8 mouse cellular contexts compared by ENCODE assay signal in genomic region chr2:4300383-4300811, GRCm38 (mm10).
DNase-seq lines count a peak whose midpoint lies in the region; ATAC-seq lines count a peak whose summit lies in the region.

No protein-coding gene starts in this region.

- no peaks in the 10 kb centered on the region; the same call in 1 of the 2 replicates for H3K4me1 ChIP-seq in embryonic facial prominence, embryonic 11.5 days (ENCODE audit: control insufficient read depth, insufficient read depth, low read length)
- H3K4me1 ChIP-seq in heart, embryonic 16.5 days (ENCODE audit: control insufficient read depth, insufficient read depth, low read length), result peaks cover 31% of the 10 kb centered on the region
- peaks cover 75% of the 10 kb centered on the region for H3K4me1 ChIP-seq in limb, embryonic 13.5 days
- H3K4me1 ChIP-seq in neural tube, embryonic 11.5 days (ENCODE audit: control insufficient read depth, insufficient read depth, low read length), result peaks cover 32% of the 10 kb centered on the region

- peak overlapping the region; percentile 65 for H3K9ac ChIP-seq in embryonic facial prominence, embryonic 11.5 days (replicated peaks; ENCODE audit: low read length)
- peak overlapping the region; percentile 71 for H3K9ac ChIP-seq in heart, embryonic 16.5 days (ENCODE audit: low read length)
- peak overlapping the region; percentile 80 for H3K9ac ChIP-seq in limb, embryonic 13.5 days
- no peak overlapping the region for H3K9ac ChIP-seq in neural tube, embryonic 11.5 days (ENCODE audit: low read length)

- H3K4me3 ChIP-seq in embryonic facial prominence, embryonic 11.5 days (ENCODE audit: low read depth, low read length), result peak overlapping the region; percentile 48
- peak overlapping the region; percentile 51 for H3K4me3 ChIP-seq in heart, embryonic 16.5 days (ENCODE audit: low read length)
- H3K4me3 ChIP-seq in limb, embryonic 13.5 days, result peak overlapping the region; percentile 56
- peak overlapping the region; percentile 31 for H3K4me3 ChIP-seq in neural tube, embryonic 11.5 days (ENCODE audit: low read depth, low read length)

- no peaks in the 10 kb centered on the region for H3K27me3 ChIP-seq in embryonic facial prominence, embryonic 11.5 days (ENCODE audit: control insufficient read depth, insufficient read depth, low read length)
- no peaks in the 10 kb centered on the region for H3K27me3 ChIP-seq in heart, embryonic 16.5 days (ENCODE audit: control insufficient read depth, insufficient read depth, low read length)
- H3K27me3 ChIP-seq in limb, embryonic 13.5 days, result no peaks in the 10 kb centered on the region
- H3K27me3 ChIP-seq in neural tube, embryonic 11.5 days (ENCODE audit: control insufficient read depth, insufficient read depth, low read length), result no peaks in the 10 kb centered on the region

- ATAC-seq in embryonic facial prominence, embryonic 11.5 days (replicated peaks; ENCODE audit: insufficient number of reproducible peaks, low FRiP score, low TSS enrichment, low read depth), result no peak
- no peak for ATAC-seq in heart, embryonic 16.5 days (replicated peaks; ENCODE audit: extremely low read depth, insufficient read depth, low FRiP score)
- ATAC-seq in limb, embryonic 13.5 days (ENCODE audit: low FRiP score, low read depth), result 0 out of 2 replicates have a peak, but pooled peaks have one; percentile 9
- no peak for ATAC-seq in neural tube, embryonic 11.5 days (ENCODE audit: insufficient read depth, low FRiP score, low TSS enrichment)

- peak overlapping the region; percentile 93 for H3K27ac ChIP-seq in embryonic facial prominence, embryonic 11.5 days (replicated peaks; ENCODE audit: low read depth, low read length)
- peak overlapping the region; percentile 78 for H3K27ac ChIP-seq in heart, embryonic 16.5 days (ENCODE audit: low read length)
- H3K27ac ChIP-seq in limb, embryonic 13.5 days, result peak overlapping the region; percentile 96
- peak overlapping the region; percentile 67; the same call in 1 of the 2 replicates for H3K27ac ChIP-seq in neural tube, embryonic 11.5 days (ENCODE audit: low read depth, low read length)

- no peaks in the 10 kb centered on the region for H3K36me3 ChIP-seq in embryonic facial prominence, embryonic 11.5 days (replicated peaks; ENCODE audit: control insufficient read depth, insufficient read depth, low read depth, low read length)
- no peaks in the 10 kb centered on the region for H3K36me3 ChIP-seq in heart, embryonic 16.5 days (ENCODE audit: control insufficient read depth, insufficient read depth)
- no peaks in the 10 kb centered on the region for H3K36me3 ChIP-seq in limb, embryonic 13.5 days
- H3K36me3 ChIP-seq in neural tube, embryonic 11.5 days (ENCODE audit: control insufficient read depth, insufficient read depth, low read length), result no peaks in the 10 kb centered on the region

- no peaks in the 10 kb centered on the region for H3K9me3 ChIP-seq in embryonic facial prominence, embryonic 11.5 days (replicated peaks; ENCODE audit: control insufficient read depth, low read length)
- no peaks in the 10 kb centered on the region for H3K9me3 ChIP-seq in heart, embryonic 16.5 days (replicated peaks; ENCODE audit: control insufficient read depth, low read length)
- no peaks in the 10 kb centered on the region for H3K9me3 ChIP-seq in limb, embryonic 13.5 days
- H3K9me3 ChIP-seq in neural tube, embryonic 11.5 days (ENCODE audit: control insufficient read depth, low read length), result no peaks in the 10 kb centered on the region

- DNase-seq in adrenal gland, postnatal 25 days, result peak; percentile 7
- DNase-seq in embryonic facial prominence, embryonic 11.5 days (ENCODE audit: low spot score), result peak; percentile 67
- DNase-seq in neural tube, embryonic 11.5 days (ENCODE audit: low spot score), result peak; percentile 62
- DNase-seq in left cerebral cortex, adult 9 months (ENCODE audit: low spot score in 2 of 2), result no peak
- no peak for DNase-seq in urinary bladder, postnatal 10 days (ENCODE audit: low spot score)
- DNase-seq in layer of hippocampus, adult 9-11 months, result no peak

- H3K4me2 ChIP-seq in embryonic facial prominence, embryonic 11.5 days (ENCODE audit: low read depth, low read length), result peak overlapping the region; percentile 59
- H3K4me2 ChIP-seq in heart, embryonic 16.5 days (ENCODE audit: low read depth, low read length), result peak overlapping the region; percentile 77
- peak overlapping the region; percentile 73 for H3K4me2 ChIP-seq in limb, embryonic 13.5 days (replicated peaks)
- peak overlapping the region; percentile 37 for H3K4me2 ChIP-seq in neural tube, embryonic 11.5 days (ENCODE audit: low read depth)

- 13% methylated on average over 13 of the region's 13 CpGs for WGBS in embryonic facial prominence, embryonic 11.5 days
- 16% methylated on average over 13 of the region's 13 CpGs for WGBS in heart, embryonic 16.5 days
- WGBS in limb, embryonic 13.5 days, result 7% methylated on average over 13 of the region's 13 CpGs
- 39% methylated on average over 13 of the region's 13 CpGs for WGBS in neural tube, embryonic 11.5 days

Comparison
In these comparisons a context has a peak if more than half of its experiments do, and no peak if none do; other contexts are left out.
1. DNase-seq: peak in adrenal gland, postnatal 25 days (single experiment), embryonic facial prominence, embryonic 11.5 days (single experiment) and neural tube, embryonic 11.5 days (single experiment); none in left cerebral cortex, adult 9 months (0 of 2), urinary bladder, postnatal 10 days (single experiment) and layer of hippocampus, adult 9-11 months (single experiment).
2. Peak in every context shown above with its lines, with median percentiles within 50 percentile points of each other: H3K27ac ChIP-seq, H3K4me2 ChIP-seq and H3K4me3 ChIP-seq.